Mouse (Mus musculus): ENCODE measurements around the gene Enoph1.

- TF ChIP-seq GATA1 (IDR thresholded peaks at IDR 0.05; ENCODE audit: borderline replicate concordance, low read length), result no peak
- no peak for TF ChIP-seq FLI1 (IDR thresholded peaks at IDR 0.05; ENCODE audit: low read length)
Observed at GRCm38 (mm10) chr5:100110581-100110980, 70.8 kb downstream of the Enoph1 start.
